Mouse (Mus musculus) kidney, embryonic 15.5 days (tissue): Measurements from ENCODE around the gene Grin2c. TPM values are rescaled to one million over a fixed set of nuclear protein-coding genes. Genes with fewer than 3 reads are reported as not detected.

Source experiments
- ATAC-seq: fragments of 200-750 bp; cut with Nextera tagmentation; replicated peaks from 2 replicates; pipeline ENCODE4 v1.8.0; 2017; ENCODE audit warnings: moderate TSS enrichment; ENCODE audit not compliant: low FRiP score
- H3K27ac ChIP-seq: fragments of 300-500 bp; sonication (generic); 2 replicates; pipeline ENCODE4 v1.5.1; 2015; ENCODE audit warnings: mild to moderate bottlenecking, inconsistent platforms
- H3K27me3 ChIP-seq: fragments of 300-500 bp; sonication (generic); 2 replicates; pipeline ENCODE4 v1.6.1; 2015; ENCODE audit warnings: inconsistent platforms
- H3K36me3 ChIP-seq: fragments of 300-500 bp; sonication (generic); 2 replicates; pipeline ENCODE4 v1.6.1; 2015; ENCODE audit warnings: inconsistent platforms
- H3K4me1 ChIP-seq: fragments of 300-500 bp; sonication (generic); 2 replicates; pipeline ENCODE4 v1.6.1; 2015; ENCODE audit warnings: inconsistent platforms
- H3K4me2 ChIP-seq: fragments of 300-500 bp; sonication (generic); 2 replicates; pipeline ENCODE4 v1.6.1; 2015; ENCODE audit warnings: moderate library complexity, mild to moderate bottlenecking, inconsistent platforms
- H3K4me3 ChIP-seq: fragments of 300-500 bp; sonication (generic); replicated peaks from 2 replicates; pipeline ENCODE4 v1.5.1; 2015; ENCODE audit warnings: mild to moderate bottlenecking, inconsistent platforms
- H3K9ac ChIP-seq: fragments of 300-500 bp; sonication (generic); 2 replicates; pipeline ENCODE4 v1.6.1; 2015; ENCODE audit warnings: mild to moderate bottlenecking, inconsistent platforms
- H3K9me3 ChIP-seq: fragments of 300-500 bp; sonication (generic); replicated peaks from 2 replicates; pipeline ENCODE4 v1.6.1; 2016; ENCODE audit warnings: inconsistent platforms
- WGBS: fragments of 180-500 bp; shearing (Covaris S2); methylation state at CpG from one replicate; pipeline ENCODE4 v1.1.7; 2015; ENCODE audit warnings: mixed read lengths; 5-methylcytosine and 5-hydroxymethylcytosine counted together
- polyA plus RNA-seq: library from polyadenylated mRNA; unstranded; fragments of >200 nt; fragmentation: Nextera tagmentation; extraction: Ambion mirVana; gene quantifications from 2 replicates; pipeline ENCODE4 v1.2.1, GENCODE M21; 2015

The Grin2c gene
- polyA plus RNA-seq, 1 experiment from 2014 or later: not detected

- Histone ChIP-seq H3K9ac (no peak overlapping the region), H3K36me3 (no peaks in the 10 kb centered on the region), H3K4me3 (no peak overlapping the region), H3K4me1 (peaks cover 44% of the 10 kb centered on the region), H3K4me2 (no peak overlapping the region), H3K27ac (no peak overlapping the region), H3K9me3 (no peaks in the 10 kb centered on the region), H3K27me3 (peaks cover 51% of the 10 kb centered on the region)
- no peak for ATAC-seq
- 72% methylated on average over 6 of the region's 6 CpGs for WGBS
Measured at GRCm38 (mm10) chr11:115223877-115224276, 43.2 kb downstream of the Grin2c start.

GRCm38 (mm10) chr11:115223451-115223850, 43.6 kb downstream of the Grin2c start:
- 64% methylated on average over 11 of the region's 11 CpGs for WGBS
- Histone ChIP-seq H3K27me3 (peaks cover 48% of the 10 kb centered on the region), H3K9me3 (no peaks in the 10 kb centered on the region), H3K4me3 (no peak overlapping the region), H3K9ac (no peak overlapping the region), H3K4me1 (peaks cover 44% of the 10 kb centered on the region), H3K4me2 (no peak overlapping the region), H3K36me3 (no peaks in the 10 kb centered on the region), H3K27ac (no peak overlapping the region)
- ATAC-seq: no peak

GRCm38 (mm10) chr11:115222570-115222969, 44.5 kb downstream of the Grin2c start:
- Histone ChIP-seq H3K4me3 (no peak overlapping the region), H3K4me1 (peaks cover 44% of the 10 kb centered on the region), H3K9me3 (no peaks in the 10 kb centered on the region), H3K4me2 (no peak overlapping the region), H3K27me3 (peaks cover 44% of the 10 kb centered on the region), H3K36me3 (no peaks in the 10 kb centered on the region), H3K27ac (no peak overlapping the region), H3K9ac (no peak overlapping the region)
- ATAC-seq: no peak
- 24% methylated on average over 5 of the region's 5 CpGs for WGBS

GRCm38 (mm10) chr11:115222077-115222476, 45.0 kb downstream of the Grin2c start:
- Histone ChIP-seq H3K4me1 (peaks cover 47% of the 10 kb centered on the region), H3K4me3 (no peak overlapping the region), H3K36me3 (no peaks in the 10 kb centered on the region), H3K27me3 (peaks cover 44% of the 10 kb centered on the region), H3K9ac (no peak overlapping the region), H3K4me2 (no peak overlapping the region), H3K9me3 (no peaks in the 10 kb centered on the region), H3K27ac (no peak overlapping the region)
- no peak for ATAC-seq
- WGBS: 28% methylated on average over 12 of the region's 12 CpGs

- no peak for ATAC-seq
- Histone ChIP-seq H3K9me3 (no peaks in the 10 kb centered on the region), H3K27ac (no peak overlapping the region), H3K4me3 (no peak overlapping the region), H3K36me3 (no peaks in the 10 kb centered on the region), H3K4me1 (peaks cover 46% of the 10 kb centered on the region), H3K27me3 (peaks cover 25% of the 10 kb centered on the region), H3K4me2 (no peak overlapping the region), H3K9ac (no peak overlapping the region)
- WGBS: 87% methylated on average over 10 of the region's 10 CpGs
Measured at GRCm38 (mm10) chr11:115219685-115220084, 47.4 kb downstream of the Grin2c start.

GRCm38 (mm10) chr11:115219263-115219662, 47.8 kb downstream of the Grin2c start:
- peaks cover 46% of the 10 kb centered on the region for H3K4me1 ChIP-seq
- no peak for ATAC-seq

GRCm38 (mm10) chr11:115217439-115218410, 49.3 kb downstream of the Grin2c start:
- Histone ChIP-seq H3K4me2 (no peak overlapping the region), H3K36me3 (no peaks in the 10 kb centered on the region), H3K4me1 (peaks cover 45% of the 10 kb centered on the region), H3K9ac (no peak overlapping the region), H3K27ac (no peak overlapping the region), H3K4me3 (no peak overlapping the region), H3K9me3 (no peaks in the 10 kb centered on the region), H3K27me3 (peaks cover 6% of the 10 kb centered on the region; the same call in 1 of the 2 replicates)
- 59% methylated on average over 18 of the region's 18 CpGs for WGBS
- no peak for ATAC-seq

More at GRCm38 (mm10) chr11:115219263-115219662, 47.8 kb downstream of the Grin2c start:
- Histone ChIP-seq H3K9me3 (no peaks in the 10 kb centered on the region), H3K9ac (no peak overlapping the region), H3K4me3 (no peak overlapping the region), H3K27me3 (peaks cover 21% of the 10 kb centered on the region), H3K4me2 (no peak overlapping the region), H3K36me3 (no peaks in the 10 kb centered on the region), H3K27ac (no peak overlapping the region)
- 48% methylated on average over 9 of the region's 9 CpGs for WGBS

- peak; percentile 49; the same call in 1 of the 2 replicates for ATAC-seq
Measured at GRCm38 (mm10) chr11:115215123-115215522, 51.9 kb downstream of the Grin2c start.

GRCm38 (mm10) chr11:115212116-115212515, 54.9 kb downstream of the Grin2c start:
- H3K9me3 ChIP-seq: no peaks in the 10 kb centered on the region
- no peak overlapping the region for H3K27ac ChIP-seq
- H3K4me1 ChIP-seq: peaks cover 19% of the 10 kb centered on the region
- WGBS: 31% methylated on average over 13 of the region's 13 CpGs
- no peaks in the 10 kb centered on the region for H3K27me3 ChIP-seq
- H3K36me3 ChIP-seq: peaks cover 16% of the 10 kb centered on the region; the same call in 1 of the 2 replicates
- H3K9ac ChIP-seq: no peak overlapping the region
- no peak; the same call in 1 of the 2 replicates for ATAC-seq
- H3K4me3 ChIP-seq: no peak overlapping the region
- H3K4me2 ChIP-seq: no peak overlapping the region

More at GRCm38 (mm10) chr11:115215123-115215522, 51.9 kb downstream of the Grin2c start:
- 33% methylated on average over 5 of the region's 5 CpGs for WGBS
- Histone ChIP-seq H3K4me3 (no peak overlapping the region), H3K36me3 (no peaks in the 10 kb centered on the region), H3K9me3 (no peaks in the 10 kb centered on the region), H3K9ac (no peak overlapping the region), H3K27ac (no peak overlapping the region), H3K4me2 (no peak overlapping the region), H3K4me1 (peaks cover 39% of the 10 kb centered on the region), H3K27me3 (0 out of 2 replicates have a peak, but pooled peaks cover 3% of the 10 kb centered on the region)

- no peak for ATAC-seq
- WGBS: 80% methylated on average over 7 of the region's 7 CpGs
- Histone ChIP-seq H3K9ac (no peak overlapping the region), H3K27ac (no peak overlapping the region), H3K36me3 (peaks cover 37% of the 10 kb centered on the region), H3K4me1 (peaks cover 16% of the 10 kb centered on the region), H3K4me2 (no peak overlapping the region), H3K4me3 (no peak overlapping the region), H3K27me3 (peaks cover 5% of the 10 kb centered on the region; the same call in 1 of the 2 replicates), H3K9me3 (no peaks in the 10 kb centered on the region)
Measured at GRCm38 (mm10) chr11:115209958-115210357, 57.1 kb downstream of the Grin2c start.

- H3K27ac ChIP-seq: no peak overlapping the region
- H3K4me3 ChIP-seq: no peak overlapping the region
- no peak for ATAC-seq
- H3K36me3 ChIP-seq: peaks cover 40% of the 10 kb centered on the region
- no peaks in the 10 kb centered on the region for H3K9me3 ChIP-seq
- H3K4me2 ChIP-seq: no peak overlapping the region
- H3K4me1 ChIP-seq: peaks cover 16% of the 10 kb centered on the region
- WGBS: 75% methylated on average over 25 of the region's 25 CpGs
- H3K9ac ChIP-seq: no peak overlapping the region
- peaks cover 5% of the 10 kb centered on the region; the same call in 1 of the 2 replicates for H3K27me3 ChIP-seq
Measured at GRCm38 (mm10) chr11:115208776-115209732, 58.0 kb downstream of the Grin2c start.
